Mouse (Mus musculus): ENCODE results near the gene S100a3.

S100a3 gene

DNA sequence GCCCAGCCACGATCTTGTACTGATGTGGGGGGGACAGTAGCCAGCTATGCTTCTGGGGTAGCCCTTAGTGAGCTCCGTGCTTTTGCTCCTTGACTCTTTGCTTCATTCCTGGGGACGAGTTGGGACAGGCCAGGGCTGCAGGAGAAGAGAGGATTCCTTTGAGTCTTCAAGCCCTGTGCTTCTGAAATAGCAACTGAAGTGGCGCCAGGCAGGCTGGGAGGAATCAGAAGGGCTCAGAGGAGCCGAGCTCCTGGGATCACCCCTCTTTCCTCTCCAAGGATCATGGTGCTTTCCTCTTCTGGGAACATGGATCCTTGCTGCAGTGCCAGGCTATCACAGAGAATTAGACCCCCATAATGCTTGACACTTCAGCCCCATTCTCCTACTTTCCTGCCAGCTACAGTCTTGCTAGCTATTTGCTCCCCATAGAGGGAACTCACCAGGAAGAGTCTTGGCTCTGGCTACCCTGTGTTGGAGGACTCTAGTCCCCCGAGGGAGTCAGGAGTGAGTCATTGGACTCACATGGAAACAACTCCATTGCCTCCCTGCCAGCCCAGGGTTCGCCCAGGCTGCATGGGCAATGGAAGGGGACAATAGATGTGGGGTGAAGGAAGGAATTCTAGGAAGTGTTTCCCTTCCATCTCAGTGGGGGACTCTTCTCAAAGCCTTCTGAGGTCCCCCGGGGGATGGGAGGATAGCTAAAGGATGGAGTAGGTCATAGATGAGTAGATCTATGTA lies 40.2 kb downstream of the S100a3 start:
- no peak for DNase-seq (ENCODE audit: low spot score in 2 of 2)

DNA sequence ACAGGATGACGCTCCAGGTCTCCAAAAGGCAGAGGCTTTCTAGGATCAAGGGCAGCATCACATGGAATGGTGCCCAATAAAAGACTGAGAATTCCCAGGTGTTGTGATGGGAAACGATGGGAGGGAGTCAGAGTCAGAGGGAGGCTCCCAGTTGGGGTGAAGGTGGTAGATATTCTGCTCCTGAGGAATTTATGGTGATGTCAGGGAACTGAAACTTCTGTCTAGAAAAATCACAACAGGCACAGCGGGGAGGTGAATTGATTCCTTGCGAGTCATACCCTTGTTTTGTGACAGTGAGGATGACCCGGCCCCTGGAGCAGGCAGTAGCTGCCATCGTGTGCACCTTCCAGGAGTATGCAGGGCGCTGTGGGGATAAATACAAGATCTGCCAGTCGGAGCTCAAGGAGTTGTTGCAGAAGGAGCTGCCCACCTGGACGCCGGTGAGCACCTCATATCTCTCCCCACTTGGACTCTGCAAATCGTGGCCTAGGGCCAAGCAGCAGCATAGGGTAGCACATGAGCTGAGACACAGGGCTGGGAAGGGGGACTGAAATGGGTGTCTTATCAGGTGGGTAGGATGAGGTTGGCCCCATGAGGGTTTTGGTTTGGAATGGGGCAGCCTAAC lies 41.2 kb downstream of the S100a3 start, which contains the start of gene Gm42674:
Gm42674 (plus strand) TSS at position 419 of the 625 bp plus-strand sequence.
- DNase-seq (ENCODE audit: low spot score in 2 of 2), result no peak

GRCm38 (mm10) chr3:90603623-90604022 lies 43.2 kb downstream of the S100a3 start, which contains the start of gene S100a4:
Gene S100a4, plus strand, starts transcription at chr3:90603771.
- DNase-seq (ENCODE audit: low spot score in 2 of 2), result no peak

DNA sequence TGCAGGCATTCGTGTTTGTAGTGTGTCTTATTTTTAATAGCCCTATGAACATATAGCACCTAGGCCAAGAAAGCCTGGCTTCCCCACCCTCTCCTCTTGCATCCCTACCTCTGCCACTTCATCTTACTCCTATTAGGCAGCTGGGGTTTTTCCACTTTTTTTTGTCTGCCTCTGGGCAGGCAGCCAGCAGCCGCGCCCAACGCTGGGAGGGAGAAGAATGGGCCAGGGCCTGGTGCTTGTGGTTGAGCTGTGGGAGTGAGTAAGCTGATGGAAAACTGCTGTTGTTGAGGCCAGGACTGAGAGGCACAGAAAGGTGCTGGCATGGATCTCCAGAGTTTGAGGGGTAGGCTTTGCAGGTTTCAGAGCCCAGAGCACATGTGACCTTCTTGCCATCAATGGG lies 44.0 kb downstream of the S100a3 start:
- DNase-seq (ENCODE audit: low spot score in 2 of 2), result peak in 1 of 2 experiments; percentile 49

DNA sequence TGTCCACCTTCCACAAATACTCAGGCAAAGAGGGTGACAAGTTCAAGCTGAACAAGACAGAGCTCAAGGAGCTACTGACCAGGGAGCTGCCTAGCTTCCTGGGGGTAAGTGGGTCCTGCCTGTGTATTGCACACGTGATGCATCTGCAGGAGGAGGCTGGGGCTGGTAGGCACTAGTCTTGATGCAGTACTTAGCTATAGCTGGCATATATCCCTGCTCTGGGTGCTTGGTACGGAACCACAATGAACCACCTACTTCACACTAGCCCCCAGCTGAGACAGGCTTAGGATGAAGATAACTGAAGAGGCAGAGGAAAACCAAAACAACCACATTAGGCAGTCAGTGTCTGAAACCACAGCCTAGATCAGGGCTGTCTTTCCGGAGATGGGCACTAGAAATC lies 44.7 kb downstream of the S100a3 start:
- no peak for DNase-seq (ENCODE audit: low spot score in 2 of 2)

GRCm38 (mm10) chr3:90605736-90606135 lies 45.4 kb downstream of the S100a3 start:
- no peak for DNase-seq (ENCODE audit: low spot score in 2 of 2)

- no peak for DNase-seq (ENCODE audit: low spot score in 2 of 2)
These were observed 45.8 kb downstream of the S100a3 start for GRCm38 (mm10) chr3:90606185-90606584.

- DNase-seq (ENCODE audit: low spot score in 2 of 2), result no peak
These were observed 47.0 kb downstream of the S100a3 start for GRCm38 (mm10) chr3:90607361-90607760.

DNA sequence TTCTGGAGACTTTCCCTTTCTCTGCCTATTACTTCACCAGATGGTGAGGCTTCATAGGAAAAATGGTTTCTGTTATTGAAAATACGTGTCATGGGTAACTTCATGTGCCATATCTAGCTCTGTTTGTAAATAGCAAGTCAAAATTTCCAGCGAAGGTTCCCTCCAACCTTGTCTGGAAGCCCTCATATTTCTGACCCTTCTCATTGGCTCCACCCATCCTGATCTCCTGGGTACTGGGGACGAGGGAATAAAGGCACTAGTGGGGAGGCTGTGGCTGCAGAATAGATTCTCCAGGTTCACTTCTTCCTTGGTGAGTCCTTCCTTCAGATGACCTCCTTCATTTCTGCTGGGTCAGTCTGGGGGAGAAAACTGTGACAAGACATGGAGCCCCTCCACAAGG lies 47.8 kb downstream of the S100a3 start, which contains the start of gene S100a5:
S100a5 (plus strand) TSS at position 301 of the 400 bp plus-strand sequence.
- DNase-seq (ENCODE audit: low spot score in 2 of 2), result no peak

GRCm38 (mm10) chr3:90609102-90609501 lies 48.7 kb downstream of the S100a3 start:
- DNase-seq (ENCODE audit: low spot score in 2 of 2), result no peak

DNA sequence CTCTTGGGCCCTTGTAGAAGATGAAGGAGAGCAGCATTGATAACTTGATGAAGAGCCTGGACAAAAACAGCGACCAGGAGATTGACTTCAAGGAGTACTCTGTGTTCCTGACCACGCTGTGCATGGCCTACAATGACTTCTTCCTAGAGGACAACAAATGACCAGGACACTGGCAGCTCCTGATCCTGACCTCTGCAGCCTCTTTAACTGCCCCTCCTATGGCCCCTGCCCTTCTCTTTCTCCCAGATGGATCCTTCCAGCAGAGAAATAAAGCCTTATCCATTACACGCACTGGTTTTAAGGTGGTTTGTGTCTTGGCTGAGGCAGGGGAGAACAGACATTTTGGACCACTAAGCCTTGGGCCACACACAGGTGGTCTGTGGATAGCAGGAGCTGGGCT lies 51.1 kb downstream of the S100a3 start:
- DNase-seq (ENCODE audit: low spot score in 2 of 2), result no peak

- DNase-seq (ENCODE audit: low spot score in 2 of 2), result no peak
These were observed 51.7 kb downstream of the S100a3 start for GRCm38 (mm10) chr3:90612061-90612460.

DNA sequence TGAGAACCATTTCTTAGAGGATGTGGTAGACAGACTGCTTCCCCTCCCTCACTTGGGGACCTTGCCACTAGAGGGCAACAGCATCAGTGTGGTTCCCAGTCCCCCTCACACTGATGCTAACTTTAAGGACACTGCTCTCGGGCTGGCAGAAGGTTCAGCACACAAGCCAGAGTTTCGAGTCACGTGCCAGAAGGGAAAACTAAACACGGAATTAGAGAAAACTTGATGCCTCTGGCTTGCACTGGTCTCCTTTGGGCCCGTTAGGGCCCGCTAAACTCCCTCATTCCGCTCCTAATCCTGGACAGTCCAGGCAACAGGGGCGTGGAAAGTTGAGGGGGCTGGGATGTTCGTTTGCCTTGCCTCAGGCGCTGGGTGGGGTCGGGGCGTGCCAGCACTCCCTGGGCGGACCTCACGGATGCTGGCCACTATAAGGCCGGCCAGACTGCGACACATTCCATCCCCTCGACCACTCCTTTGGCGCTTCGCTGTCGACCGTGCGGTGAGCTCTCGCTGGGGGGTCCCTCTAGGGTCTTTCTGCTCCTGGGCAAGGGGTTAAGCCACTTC lies 52.4 kb downstream of the S100a3 start, which contains the start of gene S100a6:
S100a6 (plus strand) TSS at position 155 of the 564 bp plus-strand sequence.
- peak; percentile 44 to 62 for DNase-seq (ENCODE audit: low spot score in 2 of 2)

- DNase-seq (ENCODE audit: low spot score in 2 of 2), result no peak
These were observed 53.2 kb downstream of the S100a3 start for GRCm38 (mm10) chr3:90613461-90614147.

GRCm38 (mm10) chr3:90614148-90614530 lies 53.8 kb downstream of the S100a3 start:
- no peak for DNase-seq (ENCODE audit: low spot score in 2 of 2)

GRCm38 (mm10) chr3:90614611-90615251 lies 54.4 kb downstream of the S100a3 start:
- DNase-seq (ENCODE audit: low spot score in 2 of 2), result no peak

GRCm38 (mm10) chr3:90615415-90615814 lies 55.0 kb downstream of the S100a3 start:
- DNase-seq (ENCODE audit: low spot score in 2 of 2), result peak; percentile 63 to 66

- DNase-seq (ENCODE audit: low spot score in 2 of 2), result no peak
These were observed 55.5 kb downstream of the S100a3 start for GRCm38 (mm10) chr3:90615911-90616310.

- no peak for DNase-seq (ENCODE audit: low spot score in 2 of 2)
These were observed 57.2 kb downstream of the S100a3 start for GRCm38 (mm10) chr3:90617586-90617985.

DNA sequence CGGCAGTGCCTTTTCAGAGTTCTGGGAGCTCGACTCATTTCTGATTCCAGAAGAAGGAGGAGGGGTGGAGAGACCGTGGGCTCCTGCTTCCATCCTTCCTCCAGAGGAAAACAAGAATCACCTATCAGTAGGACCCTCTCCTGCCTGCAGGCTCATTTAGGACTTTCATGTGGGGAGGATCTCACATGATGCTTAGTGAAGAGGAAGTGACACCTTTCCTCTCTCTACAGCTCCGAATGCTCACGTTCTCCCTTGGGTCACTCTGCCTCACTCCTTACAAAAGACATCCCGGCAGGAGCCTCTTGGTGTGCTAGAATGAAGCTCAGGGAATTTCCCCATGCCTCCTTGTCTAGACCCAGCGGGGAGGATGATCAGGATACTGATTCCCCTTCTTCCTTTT lies 61.2 kb downstream of the S100a3 start:
- no peak for DNase-seq (ENCODE audit: low spot score in 2 of 2)

GRCm38 (mm10) chr3:90623435-90624071 lies 63.2 kb downstream of the S100a3 start:
- peak; percentile 45 to 71 for DNase-seq (ENCODE audit: low spot score in 2 of 2)
